20 mouse cellular contexts compared by ENCODE assay signal in the genomic region with DNA sequence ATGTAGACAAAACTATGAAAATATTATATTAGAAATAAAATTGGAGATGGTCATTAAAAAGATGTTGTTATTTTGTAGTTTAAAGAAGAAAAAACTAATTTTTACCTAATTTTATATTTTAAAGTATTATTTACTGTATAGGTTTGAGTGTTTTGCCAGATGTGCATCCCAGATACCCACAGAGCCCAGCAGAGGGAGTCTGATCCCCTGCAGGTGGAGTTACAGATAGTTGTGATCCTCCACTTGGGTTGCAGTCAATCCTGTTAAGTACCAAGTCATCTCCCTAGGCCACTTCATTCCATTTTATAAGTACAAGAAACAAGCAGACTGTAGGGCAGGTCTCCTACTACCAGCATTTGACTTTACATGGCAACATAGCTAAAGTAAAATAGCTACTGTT.
DNase-seq lines count a peak whose midpoint lies in the region; ATAC-seq and TF ChIP-seq lines count a peak whose summit lies in the region.
"Had no signal": no experiment of that assay in that cellular context is flagged by ENCODE, and none has a peak within 500 bp of the region (broad histone marks: within the 10 kb centered on the region; RNA-seq: fewer than 3 reads in every experiment).

No protein-coding gene starts in this region.

- no peaks in the 10 kb centered on the region for H3K4me1 ChIP-seq in kidney, postnatal 0 days (replicated peaks; ENCODE audit: insufficient read depth, low read length)
- no peaks in the 10 kb centered on the region for H3K4me1 ChIP-seq in kidney, adult 2 months (ENCODE audit: control insufficient read depth, insufficient read depth, low read length)
- no peaks in the 10 kb centered on the region for H3K4me1 ChIP-seq in ES-Bruce4 (ENCODE audit: control insufficient read depth, insufficient read depth, low read length)
- H3K4me1 ChIP-seq: forebrain, embryonic 15.5 days; heart, embryonic 10.5 days; limb, embryonic 13.5 days had no signal

- no peaks in the 10 kb centered on the region for H3K27me3 ChIP-seq in kidney, postnatal 0 days (ENCODE audit: insufficient read depth, low read length)
- H3K27me3 ChIP-seq in kidney, adult 2 months (replicated peaks; ENCODE audit: control insufficient read depth, insufficient read depth, low read length): no peaks in the 10 kb centered on the region
- H3K27me3 ChIP-seq in ES-Bruce4 (ENCODE audit: control insufficient read depth, insufficient read depth, low read length, poor library complexity, severe bottlenecking): no peaks in the 10 kb centered on the region
- H3K27me3 ChIP-seq: forebrain, embryonic 15.5 days; limb, embryonic 13.5 days had no signal

- TF ChIP-seq EP300 in ES-Bruce4 (IDR thresholded peaks at IDR 0.05; ENCODE audit: insufficient read depth, low read depth, low read length): no peak

- H3K9me3 ChIP-seq in kidney, postnatal 0 days (replicated peaks; ENCODE audit: low read length): no peaks in the 10 kb centered on the region
- no peaks in the 10 kb centered on the region for H3K9me3 ChIP-seq in ES-Bruce4 (replicated peaks; ENCODE audit: control insufficient read depth, insufficient read depth, low read length, poor library complexity, severe bottlenecking)
- H3K9me3 ChIP-seq: forebrain, embryonic 15.5 days; heart, embryonic 10.5 days; limb, embryonic 13.5 days had no signal

- no peak overlapping the region for H3K4me2 ChIP-seq in kidney, postnatal 0 days (ENCODE audit: low read length)
- H3K4me2 ChIP-seq: forebrain, embryonic 15.5 days; limb, embryonic 13.5 days had no signal

- ATAC-seq in kidney, postnatal 0 days (replicated peaks; ENCODE audit: low FRiP score, low read depth): no peak
- no peak for ATAC-seq in CD4-positive, CD25-positive, alpha-beta regulatory T cell, adult 4 months
- no peak for ATAC-seq in erythroblast, adult 5-6 weeks (replicated peaks; ENCODE audit: low FRiP score, poor library complexity, severe bottlenecking)
- ATAC-seq: forebrain, embryonic 15.5 days; hindbrain, embryonic 16.5 days; midbrain, embryonic 16.5 days had no signal

- TF ChIP-seq CTCF in kidney, postnatal 0 days (IDR thresholded peaks at IDR 0.05; ENCODE audit: low read depth): peak; percentile 29; the same call in 1 of the 2 replicates
- no peak for TF ChIP-seq CTCF in kidney, adult 2 months (conservative IDR thresholded peaks at IDR 0.05; ENCODE audit: insufficient read depth, insufficient read length, low read depth, low read length)
- peak; percentile 42 for TF ChIP-seq CTCF in ES-Bruce4 (IDR thresholded peaks at IDR 0.05; ENCODE audit: low read depth, low read length)
- peak; percentile 43; the same call in 1 of the 2 replicates for TF ChIP-seq CTCF in brain, embryonic 14.5 days (IDR thresholded peaks at IDR 0.05; ENCODE audit: borderline replicate concordance, extremely low read depth, insufficient read depth, insufficient read length)

- H3K36me3 ChIP-seq in kidney, postnatal 0 days (ENCODE audit: insufficient read depth, low read length): no peaks in the 10 kb centered on the region
- H3K36me3 ChIP-seq in kidney, adult 2 months (ENCODE audit: control insufficient read depth, insufficient read depth, low read length): no peaks in the 10 kb centered on the region
- H3K36me3 ChIP-seq in ES-Bruce4 (ENCODE audit: control insufficient read depth, insufficient read depth, low read length, poor library complexity, severe bottlenecking): no peaks in the 10 kb centered on the region
- H3K36me3 ChIP-seq: forebrain, embryonic 15.5 days; heart, embryonic 10.5 days; limb, embryonic 13.5 days had no signal

- no peak overlapping the region for H3K27ac ChIP-seq in kidney, postnatal 0 days
- no peak overlapping the region for H3K27ac ChIP-seq in kidney, adult 2 months (ENCODE audit: insufficient read depth, low read depth, low read length)
- no peak overlapping the region for H3K27ac ChIP-seq in ES-Bruce4 (ENCODE audit: insufficient read depth, low read length)
- H3K27ac ChIP-seq: forebrain, embryonic 15.5 days; heart, embryonic 10.5 days; limb, embryonic 13.5 days; macrophage had no signal

- no peak overlapping the region for H3K9ac ChIP-seq in kidney, postnatal 0 days (ENCODE audit: low read depth, low read length)
- no peak overlapping the region for H3K9ac ChIP-seq in ES-Bruce4 (ENCODE audit: low read depth, poor library complexity, severe bottlenecking)
- H3K9ac ChIP-seq: forebrain, embryonic 15.5 days; limb, embryonic 13.5 days had no signal

- H3K4me3 ChIP-seq in kidney, postnatal 0 days (replicated peaks; ENCODE audit: low read depth, low read length): no peak overlapping the region
- no peak overlapping the region for H3K4me3 ChIP-seq in kidney, adult 2 months (ENCODE audit: insufficient read depth, low read depth, low read length)
- H3K4me3 ChIP-seq in ES-Bruce4 (ENCODE audit: low read depth, low read length): no peak overlapping the region
- H3K4me3 ChIP-seq: erythroblast, embryonic 14.5 days; forebrain, embryonic 15.5 days; heart, embryonic 10.5 days; limb, embryonic 13.5 days had no signal

- TF ChIP-seq POLR2A in kidney, adult 2 months (IDR thresholded peaks at IDR 0.05; ENCODE audit: low read depth, low read length): no peak
- no peak for TF ChIP-seq POLR2A in ES-Bruce4 (IDR thresholded peaks at IDR 0.05; ENCODE audit: insufficient read depth, low read length)
- no peak for TF ChIP-seq POLR2A in brain, embryonic 14.5 days (IDR thresholded peaks at IDR 0.05; ENCODE audit: borderline replicate concordance, extremely low read depth, insufficient read depth, insufficient read length, poor library complexity, severe bottlenecking)

- DNase-seq in adrenal gland, postnatal 14 days: peak; percentile 12
- DNase-seq in adrenal gland, adult 18-20 months (ENCODE audit: low spot score in 2 of 2): no peak
- DNase-seq in kidney, postnatal 0 days (ENCODE audit: low spot score): no peak
- DNase-seq in kidney, adult 2 months: no peak
- DNase-seq in brain, embryonic 14.5 days (ENCODE audit: low read depth): no peak
- DNase-seq: B cell, adult 2 months; gastrocnemius, postnatal 10 days; kidney, adult 9 months; right cerebral cortex, postnatal 25 days; thymus, adult 2 months had no signal
